Mouse (Mus musculus): Measurements from ENCODE around the gene Ccn1.

- TF ChIP-seq CTCF (IDR thresholded peaks at IDR 0.05; ENCODE audit: control insufficient read depth, insufficient read depth, insufficient replicate concordance, low read depth, low read length) = no peak
- TF ChIP-seq POLR2A (IDR thresholded peaks at IDR 0.05; ENCODE audit: control insufficient read depth, low read depth, low read length) = no peak
These were observed 4.3 kb downstream of the Ccn1 start for GRCm38 (mm10) chr3:145645463-145645862.
